Mouse (Mus musculus) liver, postnatal 0 days (tissue): ENCODE measurements around the gene Fermt3.

ENCODE experiments used
- CTCF ChIP-seq: sonication (generic); IDR thresholded peaks from 2 replicates; pipeline ENCODE4 v1.5.1; 2016; ENCODE audit warnings: antibody characterized with exemption, low read depth
- EP300 ChIP-seq: IDR thresholded peaks from 2 replicates; pipeline ENCODE4 v1.6.1; 2016; ENCODE audit warnings: antibody characterized with exemption, low read depth, mild to moderate bottlenecking

DNA sequence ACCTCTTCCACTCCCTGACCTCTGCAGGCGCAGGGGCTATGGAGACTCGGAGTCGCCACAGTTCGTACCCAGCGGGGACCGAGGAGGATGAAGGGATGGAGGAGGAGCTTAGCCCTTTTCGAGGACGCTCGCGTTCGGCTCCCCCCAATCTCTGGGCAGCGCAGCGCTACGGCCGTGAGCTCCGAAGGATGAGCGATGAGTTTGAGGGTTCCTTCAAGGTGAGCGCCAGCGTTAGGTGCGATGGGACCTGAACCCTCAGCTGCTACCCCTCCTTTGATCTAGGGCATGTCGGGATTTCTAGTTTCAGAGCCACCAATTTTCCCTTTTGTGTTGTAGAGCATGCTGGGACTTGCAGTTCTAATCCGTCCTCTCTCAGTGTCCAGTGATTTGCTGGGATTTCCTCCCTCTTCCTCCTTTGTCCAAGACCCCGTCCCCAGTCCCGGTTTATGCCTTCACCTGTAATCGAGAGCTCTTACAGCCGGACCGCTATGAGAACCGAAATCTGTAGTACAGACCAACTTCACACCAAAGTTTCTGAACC lies 68.6 kb downstream of the Fermt3 start:
- TF ChIP-seq CTCF (no peak), EP300 (no peak)
